Mouse (Mus musculus) midbrain, embryonic 11.5 days (tissue): ENCODE data around the gene Sik3. TPM values are rescaled to one million over a fixed set of nuclear protein-coding genes. Genes with fewer than 3 reads are reported as not detected.
"Not testable (repeated sequence)": the region's sequence is repeated elsewhere in the genome, so short reads cannot be mapped to it uniquely, and the experiment has no call there.

Source experiments
- ATAC-seq: fragments of 200-750 bp; cut with Nextera tagmentation; 2 replicates; pipeline ENCODE4 v1.8.0; 2017; ENCODE audit warnings: moderate TSS enrichment, moderate library complexity; ENCODE audit not compliant: low FRiP score
- DNase-seq: peaks from one replicate; pipeline ENCODE4 v3.0.0; 2015; ENCODE audit warnings: low spot score; ENCODE audit errors: missing footprints
- H3K27ac ChIP-seq: fragments of 300-500 bp; sonication (generic); 2 replicates; pipeline ENCODE4 v1.5.1; 2014; ENCODE audit warnings: low read depth, low read length
- H3K27me3 ChIP-seq: fragments of 300-500 bp; sonication (generic); 2 replicates; pipeline ENCODE4 v1.6.1; 2014; ENCODE audit warnings: mild to moderate bottlenecking, low read length, moderate library complexity, mixed read lengths; ENCODE audit not compliant: control insufficient read depth, insufficient read depth
- H3K36me3 ChIP-seq: fragments of 300-500 bp; sonication (generic); 2 replicates; pipeline ENCODE4 v1.6.1; 2014; ENCODE audit warnings: mild to moderate bottlenecking, low read length, moderate library complexity, mixed read lengths; ENCODE audit not compliant: control insufficient read depth, insufficient read depth
- H3K4me1 ChIP-seq: fragments of 300-500 bp; sonication (generic); 2 replicates; pipeline ENCODE4 v1.6.1; 2014; ENCODE audit warnings: low read length; ENCODE audit not compliant: control insufficient read depth, insufficient read depth
- H3K4me2 ChIP-seq: fragments of 300-500 bp; sonication (generic); 2 replicates; pipeline ENCODE4 v1.6.1; 2014; ENCODE audit warnings: mild to moderate bottlenecking, moderate library complexity
- H3K4me3 ChIP-seq: fragments of 300-500 bp; sonication (generic); 2 replicates; pipeline ENCODE4 v1.5.1; 2014; ENCODE audit warnings: low read depth, low read length
- H3K9ac ChIP-seq: fragments of 300-500 bp; sonication (generic); 2 replicates; pipeline ENCODE4 v1.6.1; 2014; ENCODE audit warnings: low read length
- H3K9me3 ChIP-seq: fragments of 300-500 bp; sonication (generic); 2 replicates; pipeline ENCODE4 v1.6.1; 2016; ENCODE audit warnings: low read length; ENCODE audit not compliant: control insufficient read depth
- WGBS: fragments of 180-500 bp; shearing (Covaris S2); extraction: QIAGEN DNeasy Blood & Tissue Kit; methylation state at CpG from one replicate; pipeline ENCODE4 v1.1.7; 2014; 5-methylcytosine and 5-hydroxymethylcytosine counted together
- polyA plus RNA-seq: library from polyadenylated mRNA; unstranded; fragments of >200 nt; fragmentation: Nextera tagmentation; extraction: Ambion mirVana; gene quantifications from 2 replicates; pipeline ENCODE4 v1.2.1, GENCODE M21; 2014

The Sik3 gene
- polyA plus RNA-seq, 1 experiment from 2014 or later, result 8.9 TPM

- H3K4me3 ChIP-seq, result no peak overlapping the region
- H3K36me3 ChIP-seq, result no peaks in the 10 kb centered on the region
- H3K27me3 ChIP-seq, result no peaks in the 10 kb centered on the region
- no peak overlapping the region for H3K9ac ChIP-seq
- 87% methylated on average over 4 of the region's 4 CpGs for WGBS
- H3K4me2 ChIP-seq, result no peak overlapping the region
- no peak for DNase-seq
- no peak for ATAC-seq
- H3K9me3 ChIP-seq, result peaks cover 4% of the 10 kb centered on the region; the same call in 1 of the 2 replicates
- H3K4me1 ChIP-seq, result peaks cover 14% of the 10 kb centered on the region
- no peak overlapping the region for H3K27ac ChIP-seq
Observed at GRCm38 (mm10) chr9:46121486-46121885, 108.9 kb downstream of the Sik3 start.

GRCm38 (mm10) chr9:46122731-46123130 lies 110.1 kb downstream of the Sik3 start:
- Histone ChIP-seq H3K4me3 (no peak overlapping the region), H3K27ac (no peak overlapping the region), H3K36me3 (no peaks in the 10 kb centered on the region), H3K4me2 (no peak overlapping the region), H3K9me3 (peaks cover 4% of the 10 kb centered on the region; the same call in 1 of the 2 replicates), H3K9ac (no peak overlapping the region), H3K27me3 (no peaks in the 10 kb centered on the region), H3K4me1 (peaks cover 21% of the 10 kb centered on the region)
- 92% methylated on average over 9 of the region's 9 CpGs for WGBS
- ATAC-seq (no peak), DNase-seq (no peak)

- DNase-seq (no peak), ATAC-seq (no peak)
- Histone ChIP-seq H3K9me3 (no peaks in the 10 kb centered on the region), H3K4me3 (no peak overlapping the region), H3K27me3 (no peaks in the 10 kb centered on the region), H3K9ac (no peak overlapping the region), H3K4me2 (no peak overlapping the region), H3K4me1 (peaks cover 7% of the 10 kb centered on the region), H3K27ac (no peak overlapping the region), H3K36me3 (no peaks in the 10 kb centered on the region)
- 86% methylated on average over 2 of the region's 2 CpGs for WGBS
Observed at GRCm38 (mm10) chr9:46126295-46126694, 113.7 kb downstream of the Sik3 start.

GRCm38 (mm10) chr9:46127326-46127725 lies 114.7 kb downstream of the Sik3 start:
- Histone ChIP-seq H3K4me1 (peaks cover 7% of the 10 kb centered on the region), H3K36me3 (no peaks in the 10 kb centered on the region), H3K27ac (no peak overlapping the region), H3K4me3 (no peak overlapping the region), H3K9ac (no peak overlapping the region), H3K27me3 (no peaks in the 10 kb centered on the region), H3K4me2 (no peak overlapping the region), H3K9me3 (no peaks in the 10 kb centered on the region)
- ATAC-seq (no peak), DNase-seq (no peak)
- WGBS, result 37% methylated on average over 5 of the region's 5 CpGs

GRCm38 (mm10) chr9:46129241-46129640 lies 116.6 kb downstream of the Sik3 start:
- no peak overlapping the region for H3K9ac ChIP-seq
- WGBS, result 86% methylated on average over 2 of the region's 2 CpGs
- no peaks in the 10 kb centered on the region for H3K9me3 ChIP-seq
- no peak overlapping the region for H3K27ac ChIP-seq
- H3K4me3 ChIP-seq, result no peak overlapping the region
- H3K4me2 ChIP-seq, result no peak overlapping the region
- no peaks in the 10 kb centered on the region for H3K27me3 ChIP-seq
- DNase-seq (no peak), ATAC-seq (no peak)
- H3K36me3 ChIP-seq, result no peaks in the 10 kb centered on the region
- peaks cover 7% of the 10 kb centered on the region for H3K4me1 ChIP-seq

GRCm38 (mm10) chr9:46132821-46133220 lies 120.2 kb downstream of the Sik3 start:
- not testable (repeated sequence) for ATAC-seq, H3K27me3 ChIP-seq, H3K4me2 ChIP-seq, H3K4me3 ChIP-seq, H3K9me3 ChIP-seq, H3K36me3 ChIP-seq, H3K9ac ChIP-seq, H3K4me1 ChIP-seq, DNase-seq, H3K27ac ChIP-seq

GRCm38 (mm10) chr9:46138831-46139230 lies 126.2 kb downstream of the Sik3 start:
- DNase-seq (no peak), ATAC-seq (no peak)
- H3K4me3 ChIP-seq, result no peak overlapping the region

GRCm38 (mm10) chr9:46140811-46141210 lies 128.2 kb downstream of the Sik3 start:
- Histone ChIP-seq H3K27ac (no peak overlapping the region), H3K27me3 (no peaks in the 10 kb centered on the region), H3K36me3 (no peaks in the 10 kb centered on the region), H3K9ac (no peak overlapping the region), H3K4me1 (no peaks in the 10 kb centered on the region), H3K9me3 (no peaks in the 10 kb centered on the region), H3K4me2 (no peak overlapping the region), H3K4me3 (no peak overlapping the region)
- ATAC-seq, result no peak
- 95% methylated on average over 1 of the region's 1 CpGs for WGBS
- no peak for DNase-seq

More at GRCm38 (mm10) chr9:46138831-46139230, 126.2 kb downstream of the Sik3 start:
- Histone ChIP-seq H3K4me2 (no peak overlapping the region), H3K9me3 (no peaks in the 10 kb centered on the region), H3K27me3 (no peaks in the 10 kb centered on the region), H3K36me3 (no peaks in the 10 kb centered on the region), H3K9ac (no peak overlapping the region), H3K4me1 (no peaks in the 10 kb centered on the region), H3K27ac (no peak overlapping the region)
- 79% methylated on average over 6 of the region's 6 CpGs for WGBS

- Histone ChIP-seq H3K4me2 (no peak overlapping the region), H3K27me3 (no peaks in the 10 kb centered on the region), H3K36me3 (no peaks in the 10 kb centered on the region), H3K9ac (no peak overlapping the region), H3K9me3 (no peaks in the 10 kb centered on the region), H3K27ac (no peak overlapping the region), H3K4me1 (0 out of 2 replicates have a peak, but pooled peaks cover 5% of the 10 kb centered on the region), H3K4me3 (no peak overlapping the region)
- ATAC-seq (no peak), DNase-seq (no peak)
- 92% methylated on average over 1 of the region's 1 CpGs for WGBS
Observed at GRCm38 (mm10) chr9:46142031-46142430, 129.4 kb downstream of the Sik3 start.

- ATAC-seq, result no peak
- Histone ChIP-seq H3K27me3 (no peaks in the 10 kb centered on the region), H3K4me3 (no peak overlapping the region), H3K9me3 (no peaks in the 10 kb centered on the region), H3K4me2 (no peak overlapping the region), H3K4me1 (0 out of 2 replicates have a peak, but pooled peaks cover 5% of the 10 kb centered on the region), H3K27ac (no peak overlapping the region), H3K9ac (no peak overlapping the region), H3K36me3 (no peaks in the 10 kb centered on the region)
- WGBS, result 97% methylated on average over 1 of the region's 1 CpGs
- DNase-seq, result no peak
Observed at GRCm38 (mm10) chr9:46142492-46142891, 129.9 kb downstream of the Sik3 start.
